Mouse (Mus musculus) liver, embryonic 16.5 days (tissue): ENCODE results near the gene Prr19. TPM values are rescaled to one million over a fixed set of nuclear protein-coding genes. Genes with fewer than 3 reads are reported as not detected.

Experiments
- ATAC-seq: fragments of 200-750 bp; cut with Nextera tagmentation; 2 replicates; pipeline ENCODE4 v1.8.0; 2017; ENCODE audit warnings: low read depth, mild to moderate bottlenecking, moderate number of reproducible peaks, moderate library complexity
- H3K27ac ChIP-seq: fragments of 300-500 bp; sonication (generic); 2 replicates; pipeline ENCODE4 v1.5.1; 2014; ENCODE audit warnings: mild to moderate bottlenecking, low read length
- H3K27me3 ChIP-seq: fragments of 300-500 bp; sonication (generic); 2 replicates; pipeline ENCODE4 v1.6.1; 2014; ENCODE audit warnings: low read depth, low read length, mixed read lengths; ENCODE audit not compliant: control insufficient read depth, insufficient read depth
- H3K36me3 ChIP-seq: fragments of 300-500 bp; sonication (generic); 2 replicates; pipeline ENCODE4 v1.6.1; 2014; ENCODE audit warnings: mild to moderate bottlenecking; ENCODE audit not compliant: control insufficient read depth, insufficient read depth
- H3K4me1 ChIP-seq: fragments of 300-500 bp; sonication (generic); 2 replicates; pipeline ENCODE4 v1.6.1; 2014; ENCODE audit warnings: low read depth, low read length, mixed read lengths; ENCODE audit not compliant: control insufficient read depth
- H3K4me2 ChIP-seq: fragments of 300-500 bp; sonication (generic); 2 replicates; pipeline ENCODE4 v1.6.1; 2014; ENCODE audit warnings: low read depth, low read length, mixed read lengths
- H3K4me3 ChIP-seq: fragments of 300-500 bp; sonication (generic); 2 replicates; pipeline ENCODE4 v1.5.1; 2014; ENCODE audit warnings: low read depth, mild to moderate bottlenecking, low read length
- H3K9ac ChIP-seq: fragments of 300-500 bp; sonication (generic); 2 replicates; pipeline ENCODE4 v1.6.1; 2014; ENCODE audit warnings: low read depth, low read length
- H3K9me3 ChIP-seq: fragments of 300-500 bp; sonication (generic); replicated peaks from 2 replicates; pipeline ENCODE4 v1.6.1; 2016; ENCODE audit warnings: low read length; ENCODE audit not compliant: control insufficient read depth
- WGBS: fragments of 180-500 bp; shearing (Covaris S2); extraction: QIAGEN DNeasy Blood & Tissue Kit; methylation state at CpG from one replicate; pipeline ENCODE4 v1.1.7; 2014; ENCODE audit not compliant: insufficient replicate concordance; 5-methylcytosine and 5-hydroxymethylcytosine counted together
- polyA plus RNA-seq: library from polyadenylated mRNA; unstranded; fragments of >200 nt; fragmentation: Nextera tagmentation; extraction: Ambion mirVana; gene quantifications from 2 replicates; pipeline ENCODE4 v1.2.1, GENCODE M21; 2015

Prr19 gene
- polyA plus RNA-seq, 1 experiment from 2014 or later = not detected

GRCm38 (mm10) chr7:25309425-25309824, 8.2 kb downstream of the Prr19 start:
- H3K4me2 ChIP-seq = no peak overlapping the region
- ATAC-seq = no peak
- H3K9ac ChIP-seq = no peak overlapping the region
- H3K9me3 ChIP-seq = no peaks in the 10 kb centered on the region
- H3K4me1 ChIP-seq = peaks cover 7% of the 10 kb centered on the region; the same call in 1 of the 2 replicates
- peaks cover 74% of the 10 kb centered on the region for H3K27me3 ChIP-seq
- 75% methylated on average over 9 of the region's 9 CpGs for WGBS
- no peak overlapping the region for H3K4me3 ChIP-seq
- H3K36me3 ChIP-seq = no peaks in the 10 kb centered on the region
- H3K27ac ChIP-seq = no peak overlapping the region

- H3K9ac ChIP-seq = no peak overlapping the region
- no peaks in the 10 kb centered on the region for H3K9me3 ChIP-seq
- peaks cover 79% of the 10 kb centered on the region for H3K27me3 ChIP-seq
- no peak overlapping the region for H3K4me2 ChIP-seq
- H3K36me3 ChIP-seq = no peaks in the 10 kb centered on the region
- no peak for ATAC-seq
- H3K4me3 ChIP-seq = no peak overlapping the region
- no peak overlapping the region for H3K27ac ChIP-seq
- peaks cover 11% of the 10 kb centered on the region for H3K4me1 ChIP-seq
- WGBS = 62% methylated on average over 11 of the region's 11 CpGs
Measured at GRCm38 (mm10) chr7:25311193-25311592, 10.0 kb downstream of the Prr19 start.

- H3K4me3 ChIP-seq = no peak overlapping the region
- ATAC-seq = no peak
- no peaks in the 10 kb centered on the region for H3K36me3 ChIP-seq
- H3K27ac ChIP-seq = no peak overlapping the region
- H3K9ac ChIP-seq = no peak overlapping the region
- no peaks in the 10 kb centered on the region for H3K9me3 ChIP-seq
- H3K4me1 ChIP-seq = peaks cover 13% of the 10 kb centered on the region
- H3K4me2 ChIP-seq = no peak overlapping the region
- H3K27me3 ChIP-seq = peaks cover 67% of the 10 kb centered on the region
- 33% methylated on average over 7 of the region's 7 CpGs for WGBS
Measured at GRCm38 (mm10) chr7:25313325-25313724, 12.1 kb downstream of the Prr19 start.

GRCm38 (mm10) chr7:25314606-25315305, 13.5 kb downstream of the Prr19 start:
- Histone ChIP-seq H3K27ac (no peak overlapping the region), H3K27me3 (peaks cover 54% of the 10 kb centered on the region), H3K9me3 (no peaks in the 10 kb centered on the region)

GRCm38 (mm10) chr7:25315306-25316041, 14.3 kb downstream of the Prr19 start:
- Histone ChIP-seq H3K9ac (no peak overlapping the region), H3K4me2 (peak overlapping the region; percentile 69), H3K4me3 (peak overlapping the region; percentile 40), H3K27me3 (peaks cover 54% of the 10 kb centered on the region), H3K36me3 (no peaks in the 10 kb centered on the region), H3K9me3 (no peaks in the 10 kb centered on the region), H3K4me1 (peaks cover 13% of the 10 kb centered on the region), H3K27ac (no peak overlapping the region)
- ATAC-seq = no peak
- WGBS = 2% methylated on average over 67 of the region's 69 CpGs

More at GRCm38 (mm10) chr7:25314606-25315305, 13.5 kb downstream of the Prr19 start:
- Histone ChIP-seq H3K4me3 (peak overlapping the region; percentile 40), H3K36me3 (no peaks in the 10 kb centered on the region), H3K4me2 (peak overlapping the region; percentile 69; the same call in 1 of the 2 replicates), H3K4me1 (peaks cover 13% of the 10 kb centered on the region), H3K9ac (no peak overlapping the region)
- ATAC-seq = no peak
- 3% methylated on average over 50 of the region's 51 CpGs for WGBS

- Histone ChIP-seq H3K36me3 (no peaks in the 10 kb centered on the region), H3K9me3 (no peaks in the 10 kb centered on the region), H3K4me1 (peaks cover 13% of the 10 kb centered on the region), H3K4me3 (peak within 1 kb of the TSS; percentile 57), H3K4me2 (peak within 1 kb of the TSS; percentile 69), H3K27ac (no peak within 1 kb of the TSS), H3K9ac (peak within 1 kb of the TSS; percentile 43), H3K27me3 (peaks cover 50% of the 10 kb centered on the region)
- peak; percentile 86 for ATAC-seq
- under 1% methylated on average over 52 of the region's 52 CpGs for WGBS
Measured at GRCm38 (mm10) chr7:25316532-25317445, 15.6 kb downstream of the Prr19 start, which contains the start of gene Megf8. TSS of gene Megf8 (plus strand) at chr7:25317164.

- no peaks in the 10 kb centered on the region for H3K9me3 ChIP-seq
- H3K4me2 ChIP-seq = peak overlapping the region; percentile 69
- H3K4me1 ChIP-seq = peaks cover 13% of the 10 kb centered on the region
- no peaks in the 10 kb centered on the region for H3K36me3 ChIP-seq
- H3K9ac ChIP-seq = peak overlapping the region; percentile 16; the same call in 1 of the 2 replicates
- WGBS = 22% methylated on average over 21 of the region's 21 CpGs
- no peak overlapping the region for H3K27ac ChIP-seq
- 0 out of 2 replicates have a peak, but pooled peaks have one; percentile 10 for ATAC-seq
- peak overlapping the region; percentile 57 for H3K4me3 ChIP-seq
- H3K27me3 ChIP-seq = peaks cover 43% of the 10 kb centered on the region
Measured at GRCm38 (mm10) chr7:25317446-25317999, 16.3 kb downstream of the Prr19 start.

GRCm38 (mm10) chr7:25322058-25322484, 20.9 kb downstream of the Prr19 start:
- 58% methylated on average over 6 of the region's 6 CpGs for WGBS
- ATAC-seq = no peak
- Histone ChIP-seq H3K36me3 (no peaks in the 10 kb centered on the region), H3K4me1 (peaks cover 3% of the 10 kb centered on the region; the same call in 1 of the 2 replicates), H3K27me3 (no peaks in the 10 kb centered on the region), H3K9ac (no peak overlapping the region), H3K27ac (no peak overlapping the region), H3K9me3 (no peaks in the 10 kb centered on the region), H3K4me3 (no peak overlapping the region), H3K4me2 (no peak overlapping the region)
